Mouse (Mus musculus) ES-E14 (cell line): Measurements from ENCODE around the gene Them5. TPM values are rescaled to one million over a fixed set of nuclear protein-coding genes. Genes with fewer than 3 reads are reported as not detected.
A peak's percentile ranks its signal among the peaks of the same experiment; 100 is the strongest.

Experiments used
- DNase-seq: peaks from one replicate; pipeline ENCODE4 v3.0.0-alpha.2; 2013; ENCODE audit warnings: low read depth, low spot score
- H3K27ac ChIP-seq: 2 replicates; pipeline ENCODE4 v1.5.1; 2012; ENCODE audit warnings: low read depth, mild to moderate bottlenecking, low read length, moderate library complexity, mixed read lengths; ENCODE audit not compliant: poor library complexity, insufficient read depth, severe bottlenecking
- H3K36me3 ChIP-seq: 2 replicates; pipeline ENCODE4 v1.6.1; 2012; ENCODE audit warnings: mild to moderate bottlenecking, low read length, moderate library complexity, mixed read lengths; ENCODE audit not compliant: control insufficient read depth, poor library complexity, insufficient read depth, severe bottlenecking
- H3K4me1 ChIP-seq, 2 experiments: fragments of 150-350 bp in 1 of 2; sonication (generic) in 1 of 2; 2 replicates each; pipeline ENCODE4 v1.6.1; 2012; ENCODE audit warnings: low read length in 2 of 2, mild to moderate bottlenecking in 1 of 2, mixed read lengths in 1 of 2; ENCODE audit not compliant: control insufficient read depth in 2 of 2, insufficient read depth in 2 of 2, poor library complexity in 1 of 2
- H3K4me3 ChIP-seq, 2 experiments: fragments of 150-350 bp in 1 of 2; sonication (generic) in 1 of 2; 2 replicates each; pipeline ENCODE4 v1.5.1; 2012; ENCODE audit warnings: low read length in 2 of 2, low read depth in 1 of 2, mild to moderate bottlenecking in 1 of 2, mixed read lengths in 1 of 2; ENCODE audit not compliant: insufficient read depth in 1 of 2, poor library complexity in 1 of 2, severe bottlenecking in 1 of 2
- H3K9ac ChIP-seq: 2 replicates; pipeline ENCODE4 v1.6.1; 2012; ENCODE audit warnings: low read depth, mild to moderate bottlenecking, low read length, mixed read lengths; ENCODE audit not compliant: poor library complexity, insufficient read depth, severe bottlenecking
- H3K9me3 ChIP-seq: fragments of 150-350 bp; sonication (generic); 2 replicates; pipeline ENCODE4 v1.6.1; 2012; ENCODE audit warnings: low read depth, mild to moderate bottlenecking, low read length; ENCODE audit not compliant: control insufficient read depth, insufficient read depth
- CHD2 ChIP-seq: IDR thresholded peaks from 2 replicates; pipeline ENCODE4 v1.6.1; 2014; ENCODE audit warnings: mild to moderate bottlenecking, low read depth, low read length, inconsistent platforms
- HCFC1 ChIP-seq: IDR thresholded peaks from 2 replicates; pipeline ENCODE4 v1.6.1; 2012; ENCODE audit warnings: low read length, inconsistent platforms, borderline replicate concordance; ENCODE audit not compliant: insufficient read depth
- MAFK ChIP-seq: IDR thresholded peaks from 2 replicates; pipeline ENCODE4 v1.6.1; 2014; ENCODE audit warnings: mild to moderate bottlenecking, low read depth, low read length, inconsistent platforms; ENCODE audit not compliant: insufficient read depth
- ZC3H11A ChIP-seq: IDR thresholded peaks from 2 replicates; pipeline ENCODE4 v1.6.1; 2012; ENCODE audit warnings: low read depth, mild to moderate bottlenecking, inconsistent platforms, low read length, borderline replicate concordance
- ZNF384 ChIP-seq: IDR thresholded peaks from 2 replicates; pipeline ENCODE4 v1.6.1; 2012; ENCODE audit warnings: low read depth, low read length, inconsistent platforms
- in situ Hi-C, 2 experiments: fragments of 600-800 bp; cut with MboI; formaldehyde crosslinking; loops; one replicate each; pipeline ENCODE4 v1.15.1; 2025; ENCODE audit warnings: low sequenced_read_pairs in 2 of 2, inconsistent platforms in 1 of 2; ENCODE audit not compliant: unreplicated experiment in 2 of 2
- total RNA-seq: library from RNA; depleted of rRNA; stranded (reverse); fragments of 300-350 nt; gene quantifications from 2 replicates; pipeline ENCODE4 v1.2.3, GENCODE M21; 2012

The Them5 gene
- total RNA-seq, 1 experiment, result 0.36 TPM

DNA sequence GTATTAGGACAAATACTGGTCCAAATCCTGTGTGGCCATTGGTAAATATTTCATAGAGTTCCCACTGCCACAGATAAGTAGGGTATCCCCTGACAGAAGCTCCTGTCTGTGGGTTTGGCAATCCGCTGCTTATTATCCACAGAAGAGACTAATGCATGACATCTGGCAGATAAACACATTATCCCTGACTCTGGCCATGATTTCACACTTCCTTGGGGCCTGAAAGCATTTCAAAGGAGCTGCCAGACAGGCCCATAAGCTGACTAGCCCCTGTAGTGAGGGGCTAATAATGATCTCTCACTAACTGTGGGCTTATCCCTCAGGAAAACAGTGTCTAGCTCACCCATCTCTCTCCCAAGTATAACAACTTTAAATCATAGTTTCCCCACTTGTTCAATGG is 653 bp downstream of the Them5 start:
- H3K4me1 ChIP-seq, result no peaks in the 10 kb centered on the region
- no peak overlapping the region for H3K4me3 ChIP-seq
- H3K36me3 ChIP-seq, result no peaks in the 10 kb centered on the region
- H3K9me3 ChIP-seq, result no peaks in the 10 kb centered on the region
- H3K27ac ChIP-seq, result no peak overlapping the region
- TF ChIP-seq ZC3H11A, result no peak
- TF ChIP-seq ZNF384, result no peak
- TF ChIP-seq CHD2, result no peak
- TF ChIP-seq MAFK, result no peak
- no peak for TF ChIP-seq HCFC1
- DNase-seq, result no peak
- no peak overlapping the region for H3K9ac ChIP-seq
- in situ Hi-C loops, result no loop called here

- Histone ChIP-seq H3K9me3 (no peaks in the 10 kb centered on the region), H3K36me3 (no peaks in the 10 kb centered on the region), H3K27ac (no peak overlapping the region), H3K4me1 (no peaks in the 10 kb centered on the region), H3K4me3 (no peak overlapping the region), H3K9ac (no peak overlapping the region)
- DNase-seq, result no peak
- no peak for TF ChIP-seq CHD2
- no peak for TF ChIP-seq ZNF384
- no peak for TF ChIP-seq ZC3H11A
- no peak for TF ChIP-seq MAFK
- no peak for TF ChIP-seq HCFC1
- in situ Hi-C loops, result no loop called here
Observed at GRCm38 (mm10) chr3:94344182-94344581, 2.3 kb downstream of the Them5 start.

DNA sequence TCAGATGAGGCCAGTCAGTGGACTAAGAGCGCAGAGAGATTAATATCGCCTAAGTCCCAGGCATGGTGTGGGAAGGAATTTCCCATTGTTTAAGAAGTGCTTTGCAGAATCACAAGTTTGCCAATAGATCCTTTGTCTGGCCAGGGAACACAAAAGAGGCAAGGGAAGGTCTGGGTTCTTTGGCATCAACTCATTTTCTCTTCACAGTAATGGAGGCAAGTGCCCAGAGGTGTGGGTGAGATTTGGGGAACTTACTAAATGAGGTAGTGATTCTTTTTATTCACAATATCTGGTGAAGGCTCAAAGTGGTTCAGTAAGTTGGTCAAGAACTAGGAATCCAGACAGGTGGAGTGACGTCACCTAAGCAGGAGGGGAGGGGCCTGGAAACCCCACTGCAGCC is 3.0 kb downstream of the Them5 start:
- H3K36me3 ChIP-seq, result no peaks in the 10 kb centered on the region
- TF ChIP-seq MAFK (no peak), HCFC1 (no peak), ZC3H11A (no peak), ZNF384 (no peak), CHD2 (no peak)
- in situ Hi-C loops, result no loop called here
- H3K9me3 ChIP-seq, result no peaks in the 10 kb centered on the region
- no peak overlapping the region for H3K27ac ChIP-seq
- no peaks in the 10 kb centered on the region for H3K4me1 ChIP-seq
- H3K9ac ChIP-seq, result no peak overlapping the region
- H3K4me3 ChIP-seq, result no peak overlapping the region
- DNase-seq, result no peak

- Histone ChIP-seq H3K36me3 (no peaks in the 10 kb centered on the region), H3K4me1 (no peaks in the 10 kb centered on the region), H3K27ac (no peak overlapping the region), H3K4me3 (no peak overlapping the region), H3K9ac (no peak overlapping the region), H3K9me3 (no peaks in the 10 kb centered on the region)
- TF ChIP-seq MAFK (no peak), HCFC1 (no peak), CHD2 (no peak), ZC3H11A (no peak), ZNF384 (no peak)
- DNase-seq, result no peak
- in situ Hi-C loops, result no loop called here
Observed at GRCm38 (mm10) chr3:94348146-94348545, 6.2 kb downstream of the Them5 start.

DNA sequence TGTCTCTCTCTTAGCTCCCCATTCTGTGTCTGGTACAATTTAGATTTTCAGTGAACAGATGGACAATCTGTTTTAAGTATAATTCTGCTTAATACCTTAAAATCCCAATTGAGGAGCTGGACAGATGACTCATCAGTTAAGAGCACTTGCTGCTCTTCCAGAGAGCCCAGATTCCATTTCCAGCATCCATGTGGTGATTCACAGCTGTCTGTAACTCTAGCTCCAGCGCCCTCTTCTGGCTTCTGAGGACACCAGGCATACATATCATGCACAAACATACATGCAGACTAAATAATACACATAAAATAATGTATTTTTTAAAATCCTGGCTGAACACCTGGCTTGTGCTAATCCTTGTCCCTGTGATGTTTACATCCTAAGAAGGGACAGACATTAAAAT is 18.9 kb downstream of the Them5 start:
- Histone ChIP-seq H3K4me3 (no peak overlapping the region), H3K36me3 (no peaks in the 10 kb centered on the region), H3K9ac (no peak overlapping the region), H3K9me3 (no peaks in the 10 kb centered on the region), H3K4me1 (no peaks in the 10 kb centered on the region), H3K27ac (no peak overlapping the region)
- TF ChIP-seq ZC3H11A, result peak; percentile 24; the same call in 1 of the 2 replicates
- TF ChIP-seq ZNF384, result no peak
- TF ChIP-seq HCFC1, result no peak
- TF ChIP-seq CHD2, result no peak
- DNase-seq, result peak; percentile 54
- in situ Hi-C loops, result no loop called here
